Mouse (Mus musculus) liver, adult 2 months (tissue): Measurements from ENCODE around the gene Tmbim1. TPM values are rescaled to one million over a fixed set of nuclear protein-coding genes. Genes with fewer than 3 reads are reported as not detected.
"Not testable (repeated sequence)": the region's sequence is repeated elsewhere in the genome, so short reads cannot be mapped to it uniquely, and the experiment has no call there.

Experiments
- DNase-seq: peaks from one replicate; pipeline ENCODE4 v3.0.0-alpha.2; 2011; ENCODE audit warnings: low read depth, low spot score; ENCODE audit errors: extremely low read depth
- H3K27ac ChIP-seq: fragments of 200-500 bp; replicated peaks from 2 replicates; pipeline ENCODE4 v1.5.1; 2012; ENCODE audit warnings: low read depth, mild to moderate bottlenecking, control low read depth, inconsistent platforms, low read length; ENCODE audit not compliant: insufficient read depth
- H3K27me3 ChIP-seq: fragments of 200-500 bp; 2 replicates; pipeline ENCODE4 v1.6.1; 2012; ENCODE audit warnings: mild to moderate bottlenecking, moderate library complexity, low read length, inconsistent platforms; ENCODE audit not compliant: control insufficient read depth, insufficient read depth
- H3K36me3 ChIP-seq: fragments of 200-500 bp; 2 replicates; pipeline ENCODE4 v1.6.1; 2012; ENCODE audit warnings: low read length, inconsistent platforms; ENCODE audit not compliant: control insufficient read depth, insufficient read depth
- H3K4me1 ChIP-seq: fragments of 200-500 bp; 2 replicates; pipeline ENCODE4 v1.6.1; 2011; ENCODE audit warnings: low read length; ENCODE audit not compliant: control insufficient read depth, insufficient read depth
- H3K4me3 ChIP-seq: fragments of 200-500 bp; 2 replicates; pipeline ENCODE4 v1.5.1; 2011; ENCODE audit warnings: low read depth, mild to moderate bottlenecking, control low read depth, low read length, moderate library complexity; ENCODE audit not compliant: insufficient read depth
- H3K79me2 ChIP-seq: fragments of 200-500 bp; 2 replicates; pipeline ENCODE4 v1.6.1; 2012; ENCODE audit warnings: inconsistent platforms, mild to moderate bottlenecking, low read length, moderate library complexity; ENCODE audit not compliant: control insufficient read depth, insufficient read depth
- H3K9ac ChIP-seq: fragments of 200-500 bp; 2 replicates; pipeline ENCODE4 v1.6.1; 2012; ENCODE audit warnings: low read depth, mild to moderate bottlenecking, control low read depth, inconsistent platforms, low read length
- CTCF ChIP-seq: fragments of 200-500 bp; IDR thresholded peaks from 2 replicates; pipeline ENCODE4 v1.5.1; 2011; ENCODE audit warnings: low read depth, low read length, control low read depth
- POLR2A ChIP-seq: fragments of 200-500 bp; IDR thresholded peaks from 2 replicates; pipeline ENCODE4 v1.6.1; 2011; ENCODE audit warnings: low read length, control low read depth; ENCODE audit not compliant: insufficient read depth; ENCODE audit errors: extremely low read depth
- WGBS: fragments of 180-500 bp; shearing (Covaris S2); methylation state at CpG from one replicate; pipeline ENCODE4 v1.1.7; 2018; 5-methylcytosine and 5-hydroxymethylcytosine counted together
- polyA plus RNA-seq: library from polyadenylated mRNA; depleted of rRNA; stranded (reverse); fragments of >200 nt; gene quantifications from 2 replicates; pipeline ENCODE4 v1.2.3, GENCODE M21; 2012
- total RNA-seq: library from RNA; depleted of rRNA; stranded (reverse); fragments of >200 nt; gene quantifications from 2 replicates; pipeline ENCODE4 v1.2.3, GENCODE M21; 2014

Tmbim1 gene
- total and polyA plus RNA-seq, 2 experiments, result 26.1 to 101 TPM

- Histone ChIP-seq H3K9ac (peak overlapping the region; percentile 82), H3K4me1 (peaks cover 30% of the 10 kb centered on the region), H3K36me3 (no peaks in the 10 kb centered on the region), H3K79me2 (peaks cover 13% of the 10 kb centered on the region; the same call in 1 of the 2 replicates), H3K4me3 (peak overlapping the region; percentile 85), H3K27ac (peak overlapping the region; percentile 80), H3K27me3 (no peaks in the 10 kb centered on the region)
- no peak for TF ChIP-seq POLR2A
- no peak for TF ChIP-seq CTCF
- WGBS, result 3% methylated on average over 9 of the region's 9 CpGs
- peak; percentile 74 for DNase-seq
Measured at GRCm38 (mm10) chr1:74332930-74333329, 27.5 kb upstream of the Tmbim1 start.

GRCm38 (mm10) chr1:74332241-74332763 lies 26.9 kb upstream of the Tmbim1 start:
- Histone ChIP-seq H3K4me1 (peaks cover 25% of the 10 kb centered on the region), H3K79me2 (peaks cover 9% of the 10 kb centered on the region; the same call in 1 of the 2 replicates), H3K36me3 (no peaks in the 10 kb centered on the region), H3K27me3 (no peaks in the 10 kb centered on the region), H3K27ac (peak overlapping the region; percentile 80), H3K4me3 (peak overlapping the region; percentile 85), H3K9ac (peak overlapping the region; percentile 82)
- peak; percentile 88 for DNase-seq
- under 1% methylated on average over 36 of the region's 36 CpGs for WGBS
- 0 out of 2 replicates have a peak, but pooled peaks have one; percentile 29 for TF ChIP-seq POLR2A
- TF ChIP-seq CTCF, result peak; percentile 64

- 37% methylated on average over 4 of the region's 4 CpGs for WGBS
- Histone ChIP-seq H3K4me3 (no peak overlapping the region), H3K4me1 (peaks cover 16% of the 10 kb centered on the region), H3K9ac (no peak overlapping the region), H3K79me2 (no peaks in the 10 kb centered on the region), H3K27ac (no peak overlapping the region), H3K36me3 (no peaks in the 10 kb centered on the region), H3K27me3 (no peaks in the 10 kb centered on the region)
- DNase-seq, result no peak
- TF ChIP-seq POLR2A (no peak), CTCF (no peak)
Measured at GRCm38 (mm10) chr1:74331046-74331681, 25.7 kb upstream of the Tmbim1 start.

- DNase-seq, result no peak
- Histone ChIP-seq H3K36me3 (no peaks in the 10 kb centered on the region), H3K4me3 (no peak overlapping the region), H3K27ac (no peak overlapping the region), H3K27me3 (no peaks in the 10 kb centered on the region), H3K4me1 (peaks cover 13% of the 10 kb centered on the region), H3K79me2 (no peaks in the 10 kb centered on the region), H3K9ac (no peak overlapping the region)
- 90% methylated on average over 7 of the region's 7 CpGs for WGBS
- TF ChIP-seq POLR2A, result no peak
- no peak for TF ChIP-seq CTCF
Measured at GRCm38 (mm10) chr1:74329899-74330431, 24.5 kb upstream of the Tmbim1 start.

GRCm38 (mm10) chr1:74326916-74327315 lies 21.5 kb upstream of the Tmbim1 start:
- H3K4me1 ChIP-seq, H3K27me3 ChIP-seq, H3K27ac ChIP-seq, H3K79me2 ChIP-seq, H3K36me3 ChIP-seq, DNase-seq, H3K4me3 ChIP-seq, H3K9ac ChIP-seq: not testable (repeated sequence)
- whole genome bisulfite sequencing, result 97% methylated on average over 2 of the region's 2 CpGs

- WGBS, result 50% methylated on average over 3 of the region's 3 CpGs
- TF ChIP-seq POLR2A (no peak), CTCF (no peak)
Measured at GRCm38 (mm10) chr1:74321396-74321795, 16.0 kb upstream of the Tmbim1 start.

More at GRCm38 (mm10) chr1:74321396-74321795, 16.0 kb upstream of the Tmbim1 start:
- Histone ChIP-seq H3K4me1 (peaks cover 6% of the 10 kb centered on the region; the same call in 1 of the 2 replicates), H3K4me3 (no peak overlapping the region), H3K27me3 (no peaks in the 10 kb centered on the region), H3K27ac (no peak overlapping the region), H3K9ac (no peak overlapping the region), H3K36me3 (no peaks in the 10 kb centered on the region), H3K79me2 (no peaks in the 10 kb centered on the region)
- DNase-seq, result no peak
